Mouse (Mus musculus): ENCODE measurements at regions not wholly inside any gene's neighbourhood (a gene's known extent, or its start where the extent isn't known, plus 50 kb on each side); places are given as distances from the start of the nearest gene placed in this dataset.

GRCm38 (mm10) chr6:84392752-84393511, 200.8 kb downstream of the Cyp26b1 start:
- Histone ChIP-seq H3K27ac (ENCODE audit: low read depth) (no peak overlapping the region), H3K9me3 (ENCODE audit: low read length) (no peaks in the 10 kb centered on the region), H3K36me3 (replicated peaks; ENCODE audit: insufficient read depth, low read length) (no peaks in the 10 kb centered on the region), H3K4me3 (ENCODE audit: low read depth, low read length) (no peak overlapping the region), H3K4me2 (ENCODE audit: low read depth, low read length) (peak overlapping the region; percentile 38; the same call in 1 of the 2 replicates), H3K4me1 (ENCODE audit: insufficient read depth) (no peaks in the 10 kb centered on the region), H3K9ac (replicated peaks) (no peak overlapping the region), H3K27me3 (ENCODE audit: insufficient read depth, low read length) (no peaks in the 10 kb centered on the region)
- DNase-seq (no peak), ATAC-seq (peak; percentile 88)
- TF ChIP-seq CTCF (IDR thresholded peaks at IDR 0.05; ENCODE audit: low read depth): no peak
- peak; percentile 71 for TF ChIP-seq EP300 (IDR thresholded peaks at IDR 0.05; ENCODE audit: low read depth)
- WGBS (ENCODE audit: insufficient replicate concordance): 68% methylated on average over 14 of the region's 14 CpGs

GRCm38 (mm10) chr6:84391016-84391415, 202.7 kb downstream of the Cyp26b1 start:
- ATAC-seq (no peak), DNase-seq (no peak)
- no peak for TF ChIP-seq EP300 (IDR thresholded peaks at IDR 0.05; ENCODE audit: low read depth)
- no peak for TF ChIP-seq CTCF (IDR thresholded peaks at IDR 0.05; ENCODE audit: low read depth)
- no peak overlapping the region for H3K27ac ChIP-seq (ENCODE audit: low read depth)
- no peaks in the 10 kb centered on the region for H3K27me3 ChIP-seq (ENCODE audit: insufficient read depth, low read length)
- H3K9me3 ChIP-seq (ENCODE audit: low read length): no peaks in the 10 kb centered on the region
- H3K4me3 ChIP-seq (ENCODE audit: low read depth, low read length): no peak overlapping the region
- WGBS (ENCODE audit: insufficient replicate concordance): 75% methylated on average over 3 of the region's 3 CpGs
- H3K36me3 ChIP-seq (replicated peaks; ENCODE audit: insufficient read depth, low read length): no peaks in the 10 kb centered on the region
- H3K4me1 ChIP-seq (ENCODE audit: insufficient read depth): no peaks in the 10 kb centered on the region
- H3K4me2 ChIP-seq (ENCODE audit: low read depth, low read length): no peak overlapping the region
- H3K9ac ChIP-seq (replicated peaks): no peak overlapping the region

- peak; percentile 78 for TF ChIP-seq EP300 (IDR thresholded peaks at IDR 0.05; ENCODE audit: low read depth)
- TF ChIP-seq CTCF (IDR thresholded peaks at IDR 0.05; ENCODE audit: low read depth): no peak
- no peaks in the 10 kb centered on the region for H3K36me3 ChIP-seq (replicated peaks; ENCODE audit: insufficient read depth, low read length)
- no peaks in the 10 kb centered on the region for H3K9me3 ChIP-seq (ENCODE audit: low read length)
- no peaks in the 10 kb centered on the region for H3K27me3 ChIP-seq (ENCODE audit: insufficient read depth, low read length)
- ATAC-seq (peak; percentile 85), DNase-seq (peak; percentile 66)
- no peak overlapping the region for H3K4me3 ChIP-seq (ENCODE audit: low read depth, low read length)
- H3K27ac ChIP-seq (ENCODE audit: low read depth): no peak overlapping the region
- no peak overlapping the region for H3K4me2 ChIP-seq (ENCODE audit: low read depth, low read length)
- no peaks in the 10 kb centered on the region for H3K4me1 ChIP-seq (ENCODE audit: insufficient read depth)
- no peak overlapping the region for H3K9ac ChIP-seq (replicated peaks)
- WGBS (ENCODE audit: insufficient replicate concordance): 23% methylated on average over 10 of the region's 10 CpGs
Measured at GRCm38 (mm10) chr6:84385696-84386095, 208.0 kb downstream of the Cyp26b1 start.

GRCm38 (mm10) chr6:84383718-84384117, 210.0 kb downstream of the Cyp26b1 start:
- H3K4me1 ChIP-seq (ENCODE audit: insufficient read depth): no peaks in the 10 kb centered on the region
- TF ChIP-seq CTCF (IDR thresholded peaks at IDR 0.05; ENCODE audit: low read depth) (no peak), EP300 (IDR thresholded peaks at IDR 0.05; ENCODE audit: low read depth) (no peak)
- H3K27ac ChIP-seq (ENCODE audit: low read depth): no peak overlapping the region
- H3K9ac ChIP-seq (replicated peaks): no peak overlapping the region
- H3K4me2 ChIP-seq (ENCODE audit: low read depth, low read length): no peak overlapping the region
- no peak overlapping the region for H3K4me3 ChIP-seq (ENCODE audit: low read depth, low read length)
- no peaks in the 10 kb centered on the region for H3K27me3 ChIP-seq (ENCODE audit: insufficient read depth, low read length)
- no peaks in the 10 kb centered on the region for H3K9me3 ChIP-seq (ENCODE audit: low read length)
- DNase-seq: no peak
- no peaks in the 10 kb centered on the region for H3K36me3 ChIP-seq (replicated peaks; ENCODE audit: insufficient read depth, low read length)
- WGBS (ENCODE audit: insufficient replicate concordance): 84% methylated on average over 3 of the region's 3 CpGs
- no peak for ATAC-seq

GRCm38 (mm10) chr6:84383141-84383540, 210.6 kb downstream of the Cyp26b1 start:
- TF ChIP-seq CTCF (IDR thresholded peaks at IDR 0.05; ENCODE audit: low read depth) (no peak), EP300 (IDR thresholded peaks at IDR 0.05; ENCODE audit: low read depth) (no peak)
- no peaks in the 10 kb centered on the region for H3K4me1 ChIP-seq (ENCODE audit: insufficient read depth)
- no peaks in the 10 kb centered on the region for H3K9me3 ChIP-seq (ENCODE audit: low read length)
- H3K9ac ChIP-seq (replicated peaks): no peak overlapping the region
- no peaks in the 10 kb centered on the region for H3K36me3 ChIP-seq (replicated peaks; ENCODE audit: insufficient read depth, low read length)
- H3K27me3 ChIP-seq (ENCODE audit: insufficient read depth, low read length): no peaks in the 10 kb centered on the region
- no peak overlapping the region for H3K4me3 ChIP-seq (ENCODE audit: low read depth, low read length)
- no peak overlapping the region for H3K27ac ChIP-seq (ENCODE audit: low read depth)
- no peak overlapping the region for H3K4me2 ChIP-seq (ENCODE audit: low read depth, low read length)
- no peak for DNase-seq
- ATAC-seq: no peak
- 63% methylated on average over 3 of the region's 3 CpGs for WGBS (ENCODE audit: insufficient replicate concordance)

- Histone ChIP-seq H3K4me3 (ENCODE audit: low read depth, low read length) (no peak overlapping the region), H3K27ac (ENCODE audit: low read depth) (no peak overlapping the region), H3K36me3 (replicated peaks; ENCODE audit: insufficient read depth, low read length) (no peaks in the 10 kb centered on the region), H3K4me2 (ENCODE audit: low read depth, low read length) (no peak overlapping the region), H3K4me1 (ENCODE audit: insufficient read depth) (no peaks in the 10 kb centered on the region), H3K27me3 (ENCODE audit: insufficient read depth, low read length) (no peaks in the 10 kb centered on the region), H3K9me3 (ENCODE audit: low read length) (no peaks in the 10 kb centered on the region), H3K9ac (replicated peaks) (no peak overlapping the region)
- TF ChIP-seq CTCF (IDR thresholded peaks at IDR 0.05; ENCODE audit: low read depth): no peak
- TF ChIP-seq EP300 (IDR thresholded peaks at IDR 0.05; ENCODE audit: low read depth): no peak
- DNase-seq (no peak), ATAC-seq (no peak)
- WGBS (ENCODE audit: insufficient replicate concordance): 77% methylated on average over 10 of the region's 10 CpGs
Measured at GRCm38 (mm10) chr6:84381571-84381970, 212.1 kb downstream of the Cyp26b1 start.
